Mouse (Mus musculus): Measurements from ENCODE around the gene Ppox. TPM values are rescaled to one million over a fixed set of nuclear protein-coding genes. Genes with fewer than 3 reads are reported as not detected.

The Ppox gene
- polyA plus RNA-seq, 1 experiment from 2014 or later, result 41.4 TPM

Other genes starting within 250 kb of the Ppox start
- 8.3 and 11.5 TPM in 2 replicates for gene Fcgr3, start 216.3 kb downstream of the Ppox start, polyA plus RNA-seq (2014; fragmentation: Nextera tagmentation; extraction: Ambion mirVana)
- gene Cfap126, start 167.3 kb downstream of the Ppox start, polyA plus RNA-seq (2014; fragmentation: Nextera tagmentation; extraction: Ambion mirVana), result 7.2 and 8.8 TPM in 2 replicates
- 301 and 310 TPM in 2 replicates for gene Sdhc, start 130.6 kb downstream of the Ppox start, polyA plus RNA-seq (2014; fragmentation: Nextera tagmentation; extraction: Ambion mirVana)
- 0.09 and 0.22 TPM in 2 replicates for gene Mpz, start 130.5 kb downstream of the Ppox start, polyA plus RNA-seq (2014; fragmentation: Nextera tagmentation; extraction: Ambion mirVana)
- 9.7 and 10.2 TPM in 2 replicates for gene Pcp4l1, start 84.9 kb downstream of the Ppox start, polyA plus RNA-seq (2014; fragmentation: Nextera tagmentation; extraction: Ambion mirVana)
- 0.13 and 0.36 TPM in 2 replicates for gene Nr1i3, start 67.2 kb downstream of the Ppox start, polyA plus RNA-seq (2014; fragmentation: Nextera tagmentation; extraction: Ambion mirVana)
- 45.0 and 49.2 TPM in 2 replicates for gene Tomm40l, start 58.7 kb downstream of the Ppox start, polyA plus RNA-seq (2014; fragmentation: Nextera tagmentation; extraction: Ambion mirVana)
- gene Apoa2, start 56.1 kb downstream of the Ppox start, polyA plus RNA-seq (2014; fragmentation: Nextera tagmentation; extraction: Ambion mirVana), result 0.88 and 1.9 TPM in 2 replicates
- gene Fcer1g, start 46.8 kb downstream of the Ppox start, polyA plus RNA-seq (2014; fragmentation: Nextera tagmentation; extraction: Ambion mirVana), result 25.1 and 31.5 TPM in 2 replicates
- 2.5 and 3.9 TPM in 2 replicates for gene Adamts4, start 30.8 kb downstream of the Ppox start, polyA plus RNA-seq (2014; fragmentation: Nextera tagmentation; extraction: Ambion mirVana)
- gene Ndufs2, start 29.8 kb downstream of the Ppox start, polyA plus RNA-seq (2014; fragmentation: Nextera tagmentation; extraction: Ambion mirVana), result 244 and 260 TPM in 2 replicates
- 74.9 and 94.2 TPM in 2 replicates for gene B4galt3, start 10.9 kb downstream of the Ppox start, polyA plus RNA-seq (2014; fragmentation: Nextera tagmentation; extraction: Ambion mirVana)
- 89.9 and 104 TPM in 2 replicates for gene Usp21, start 6.8 kb upstream of the Ppox start, polyA plus RNA-seq (2014; fragmentation: Nextera tagmentation; extraction: Ambion mirVana)
- 119 and 127 TPM in 2 replicates for gene Ufc1, start 13.8 kb upstream of the Ppox start, polyA plus RNA-seq (2014; fragmentation: Nextera tagmentation; extraction: Ambion mirVana)
- 53.9 and 60.5 TPM in 2 replicates for gene Dedd, start 48.0 kb upstream of the Ppox start, polyA plus RNA-seq (2014; fragmentation: Nextera tagmentation; extraction: Ambion mirVana)
- 45.9 and 46.0 TPM in 2 replicates for gene Nit1, start 64.5 kb upstream of the Ppox start, polyA plus RNA-seq (2014; fragmentation: Nextera tagmentation; extraction: Ambion mirVana)
- gene Pfdn2, start 64.5 kb upstream of the Ppox start, polyA plus RNA-seq (2014; fragmentation: Nextera tagmentation; extraction: Ambion mirVana), result 78.3 and 82.6 TPM in 2 replicates
- gene Klhdc9, start 79.6 kb upstream of the Ppox start, polyA plus RNA-seq (2014; fragmentation: Nextera tagmentation; extraction: Ambion mirVana), result 3.0 and 5.2 TPM in 2 replicates
- gene Nectin4, start 88.9 kb upstream of the Ppox start, polyA plus RNA-seq (2014; fragmentation: Nextera tagmentation; extraction: Ambion mirVana), result 0.11 and 0.32 TPM in 2 replicates
- 0.28 and 0.39 TPM in 2 replicates for gene Arhgap30, start 107.8 kb upstream of the Ppox start, polyA plus RNA-seq (2014; fragmentation: Nextera tagmentation; extraction: Ambion mirVana)
- gene Usf1, start 130.1 kb upstream of the Ppox start, polyA plus RNA-seq (2014; fragmentation: Nextera tagmentation; extraction: Ambion mirVana), result 212 and 263 TPM in 2 replicates
- gene Tstd1, start 137.7 kb upstream of the Ppox start, polyA plus RNA-seq (2014; fragmentation: Nextera tagmentation; extraction: Ambion mirVana), result 4.5 and 4.8 TPM in 2 replicates
- gene F11r, start 156.3 kb upstream of the Ppox start, polyA plus RNA-seq (2014; fragmentation: Nextera tagmentation; extraction: Ambion mirVana), result 3.0 and 6.9 TPM in 2 replicates
- gene Alyref2, start 222.3 kb upstream of the Ppox start, polyA plus RNA-seq (2014; fragmentation: Nextera tagmentation; extraction: Ambion mirVana), result 24.3 and 26.1 TPM in 2 replicates